Mouse (Mus musculus): ENCODE data around the gene Btbd35f23. TPM values are rescaled to one million over a fixed set of nuclear protein-coding genes. Genes with fewer than 3 reads are reported as not detected.

Gene Btbd35f23
- not detected for polyA plus RNA-seq (2017; shearing (Covaris generic))

GRCm38 (mm10) chrX:3076575-3076974 lies at the start of gene Btbd35f23:
Btbd35f23 (plus strand) TSS chrX:3076875.

Other genes with a start within 250 kb of the Btbd35f23 start
- not detected for gene Btbd35f24, start 119.0 kb downstream of the Btbd35f23 start, polyA plus RNA-seq (2017; shearing (Covaris generic))